Mouse (Mus musculus): ENCODE data around the gene Cryge.

DNA sequence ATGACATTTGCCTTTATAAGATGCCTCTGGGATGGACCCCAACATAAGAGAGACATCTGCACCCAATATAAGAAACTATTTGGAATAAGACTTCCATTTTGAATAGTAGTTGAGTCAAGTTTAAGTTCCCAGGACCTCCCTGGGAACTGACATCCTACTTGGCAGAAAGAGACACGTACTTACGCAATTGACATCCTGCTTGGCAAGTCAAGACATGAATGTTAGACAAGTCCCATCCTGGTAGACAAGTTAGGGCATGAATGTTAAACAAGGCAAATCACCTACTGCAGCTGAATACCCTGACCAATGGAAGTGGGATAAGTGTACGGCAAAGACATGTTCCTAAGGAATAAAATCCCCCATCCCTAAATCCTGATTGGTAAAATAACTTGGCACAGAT is 9.1 kb downstream of the Cryge start:
- TF ChIP-seq CTCF (IDR thresholded peaks at IDR 0.05; ENCODE audit: low read depth, low read length) = no peak
- no peak for TF ChIP-seq POLR2A (IDR thresholded peaks at IDR 0.05; ENCODE audit: extremely low read depth, insufficient read depth, low read length)

All from liver, adult 2 months (tissue).